8 mouse cellular contexts compared by ENCODE assay signal in genomic region chr6:113494258-113494788, GRCm38 (mm10). TPM values are rescaled to one million over a fixed set of nuclear protein-coding genes. Genes with fewer than 3 reads are reported as not detected.
DNase-seq lines count a peak whose midpoint lies in the region; ATAC-seq and TF ChIP-seq lines count a peak whose summit lies in the region.

No protein-coding gene starts in this region.

- DNase-seq in adrenal gland, postnatal 10 days, result peak; percentile 86
- DNase-seq in embryonic facial prominence, embryonic 11.5 days (ENCODE audit: low spot score), result peak; percentile 77
- DNase-seq in heart, adult 11 months, result peak; percentile 97
- peak; percentile 84 for DNase-seq in limb, embryonic 10.5 days (ENCODE audit: low spot score)
- peak; percentile 98 for DNase-seq in midbrain, embryonic 11.5 days (ENCODE audit: low spot score, missing footprints)
- peak; percentile 70 for DNase-seq in right cerebral cortex, postnatal 25 days
- DNase-seq in yolk sac, embryonic 10.5 days (ENCODE audit: low spot score), result peak; percentile 79

- H3K4me2 ChIP-seq in embryonic facial prominence, embryonic 11.5 days (ENCODE audit: low read depth, low read length), result peak overlapping the region; percentile 56
- H3K4me2 ChIP-seq in intestine, postnatal 0 days (replicated peaks; ENCODE audit: low read depth), result peak overlapping the region; percentile 70
- peak overlapping the region; percentile 48 for H3K4me2 ChIP-seq in midbrain, embryonic 11.5 days

- H3K9me3 ChIP-seq in embryonic facial prominence, embryonic 11.5 days (replicated peaks; ENCODE audit: control insufficient read depth, low read length), result no peaks in the 10 kb centered on the region
- H3K9me3 ChIP-seq in intestine, postnatal 0 days (ENCODE audit: control insufficient read depth), result no peaks in the 10 kb centered on the region
- H3K9me3 ChIP-seq in limb, embryonic 10.5 days (replicated peaks), result no peaks in the 10 kb centered on the region
- H3K9me3 ChIP-seq in midbrain, embryonic 11.5 days (ENCODE audit: control insufficient read depth, low read length), result no peaks in the 10 kb centered on the region

- TF ChIP-seq CTCF in intestine, postnatal 0 days (IDR thresholded peaks at IDR 0.05; ENCODE audit: low read depth), result peak; percentile 90

- ATAC-seq in embryonic facial prominence, embryonic 11.5 days (replicated peaks; ENCODE audit: insufficient number of reproducible peaks, low FRiP score, low TSS enrichment, low read depth), result peak; percentile 69
- ATAC-seq in intestine, postnatal 0 days, result peak; percentile 89
- ATAC-seq in midbrain, embryonic 11.5 days (ENCODE audit: low FRiP score), result peak; percentile 86

- no peak overlapping the region for H3K27ac ChIP-seq in embryonic facial prominence, embryonic 11.5 days (replicated peaks; ENCODE audit: low read depth, low read length)
- peak overlapping the region; percentile 22 for H3K27ac ChIP-seq in intestine, postnatal 0 days (ENCODE audit: low read depth, low read length)
- peak overlapping the region; percentile 74 for H3K27ac ChIP-seq in limb, embryonic 10.5 days
- no peak overlapping the region for H3K27ac ChIP-seq in midbrain, embryonic 11.5 days (ENCODE audit: low read depth, low read length)

- peak overlapping the region; percentile 37 for H3K4me3 ChIP-seq in embryonic facial prominence, embryonic 11.5 days (ENCODE audit: low read depth, low read length)
- peak overlapping the region; percentile 35 for H3K4me3 ChIP-seq in intestine, postnatal 0 days (ENCODE audit: low read depth, low read length)
- peak overlapping the region; percentile 52 for H3K4me3 ChIP-seq in limb, embryonic 10.5 days
- H3K4me3 ChIP-seq in midbrain, embryonic 11.5 days (ENCODE audit: low read depth, low read length), result peak overlapping the region; percentile 30; the same call in 1 of the 2 replicates

- 1% methylated on average over 53 of the region's 54 CpGs for WGBS in embryonic facial prominence, embryonic 11.5 days
- under 1% methylated on average over 51 of the region's 54 CpGs for WGBS in intestine, postnatal 0 days
- WGBS in limb, embryonic 10.5 days, result 1% methylated on average over 54 of the region's 54 CpGs
- WGBS in midbrain, embryonic 11.5 days, result 2% methylated on average over 49 of the region's 54 CpGs

- no peaks in the 10 kb centered on the region; the same call in 1 of the 2 replicates for H3K4me1 ChIP-seq in embryonic facial prominence, embryonic 11.5 days (ENCODE audit: control insufficient read depth, insufficient read depth, low read length)
- H3K4me1 ChIP-seq in intestine, postnatal 0 days (replicated peaks; ENCODE audit: control insufficient read depth, insufficient read depth, low read length), result 0 out of 2 replicates have a peak, but pooled peaks cover 6% of the 10 kb centered on the region
- H3K4me1 ChIP-seq in limb, embryonic 10.5 days, result peaks cover 20% of the 10 kb centered on the region
- peaks cover 9% of the 10 kb centered on the region for H3K4me1 ChIP-seq in midbrain, embryonic 11.5 days (ENCODE audit: control insufficient read depth, insufficient read depth, low read length)

- no peaks in the 10 kb centered on the region for H3K36me3 ChIP-seq in embryonic facial prominence, embryonic 11.5 days (replicated peaks; ENCODE audit: control insufficient read depth, insufficient read depth, low read depth, low read length)
- peaks cover 21% of the 10 kb centered on the region; the same call in 1 of the 2 replicates for H3K36me3 ChIP-seq in intestine, postnatal 0 days (ENCODE audit: control insufficient read depth, insufficient read depth)
- H3K36me3 ChIP-seq in limb, embryonic 10.5 days, result peaks cover 23% of the 10 kb centered on the region
- peaks cover 9% of the 10 kb centered on the region for H3K36me3 ChIP-seq in midbrain, embryonic 11.5 days (ENCODE audit: control insufficient read depth, insufficient read depth, low read length)

- H3K9ac ChIP-seq in embryonic facial prominence, embryonic 11.5 days (replicated peaks; ENCODE audit: low read length), result peak overlapping the region; percentile 44
- peak overlapping the region; percentile 40 for H3K9ac ChIP-seq in intestine, postnatal 0 days (ENCODE audit: low read depth, low read length)
- peak overlapping the region; percentile 51 for H3K9ac ChIP-seq in midbrain, embryonic 11.5 days (ENCODE audit: low read length)

- H3K27me3 ChIP-seq in embryonic facial prominence, embryonic 11.5 days (ENCODE audit: control insufficient read depth, insufficient read depth, low read length), result peaks cover 15% of the 10 kb centered on the region
- peaks cover 10% of the 10 kb centered on the region; the same call in 1 of the 2 replicates for H3K27me3 ChIP-seq in intestine, postnatal 0 days (replicated peaks; ENCODE audit: control insufficient read depth, insufficient read depth, low read length)
- peaks cover 70% of the 10 kb centered on the region for H3K27me3 ChIP-seq in limb, embryonic 10.5 days (ENCODE audit: low read depth, poor library complexity, severe bottlenecking)
- peaks cover 6% of the 10 kb centered on the region for H3K27me3 ChIP-seq in midbrain, embryonic 11.5 days (ENCODE audit: control insufficient read depth, insufficient read depth, low read length)

RNA-seq across cellular contexts. Expression of gene Prrt3, which starts 7.4 kb away (rescaled TPM):
- under 1 TPM; 0.30 to 0.55 TPM for total RNA-seq in adrenal gland, postnatal 10 days (2021)
- polyA plus RNA-seq in embryonic facial prominence, embryonic 11.5 days (2014; fragmentation: Nextera tagmentation; extraction: Ambion mirVana), result 0.90 and 1.3 TPM in 2 replicates
- 0.47 and 0.52 TPM in 2 replicates for polyA plus RNA-seq in intestine, postnatal 0 days (2015; fragmentation: Nextera tagmentation; extraction: Ambion mirVana)
- polyA plus RNA-seq in limb, embryonic 10.5 days (2016; fragmentation: Nextera tagmentation; extraction: Ambion mirVana), result 0.60 and 0.73 TPM in 2 replicates
- 0.97 and 1.1 TPM in 2 replicates for polyA plus RNA-seq in midbrain, embryonic 11.5 days (2014; fragmentation: Nextera tagmentation; extraction: Ambion mirVana)

RNA-seq across cellular contexts. Expression of gene Creld1, which starts 11.2 kb away (rescaled TPM):
- total RNA-seq in adrenal gland, postnatal 10 days (2021), result 10 to 100 TPM; 35.8 to 43.1 TPM
- polyA plus RNA-seq in embryonic facial prominence, embryonic 11.5 days (2014; fragmentation: Nextera tagmentation; extraction: Ambion mirVana), result 13.1 and 16.2 TPM in 2 replicates
- 8.5 and 9.7 TPM in 2 replicates for polyA plus RNA-seq in intestine, postnatal 0 days (2015; fragmentation: Nextera tagmentation; extraction: Ambion mirVana)
- polyA plus RNA-seq in limb, embryonic 10.5 days (2016; fragmentation: Nextera tagmentation; extraction: Ambion mirVana), result 16.2 and 17.4 TPM in 2 replicates
- 29.2 and 29.9 TPM in 2 replicates for polyA plus RNA-seq in midbrain, embryonic 11.5 days (2014; fragmentation: Nextera tagmentation; extraction: Ambion mirVana)

RNA-seq across cellular contexts. Expression of gene Il17rc, which starts 23.1 kb away (rescaled TPM):
- 10 to 100 TPM; 22.6 to 25.0 TPM for total RNA-seq in adrenal gland, postnatal 10 days (2021)
- 1.3 and 3.5 TPM in 2 replicates for polyA plus RNA-seq in embryonic facial prominence, embryonic 11.5 days (2014; fragmentation: Nextera tagmentation; extraction: Ambion mirVana)
- polyA plus RNA-seq in intestine, postnatal 0 days (2015; fragmentation: Nextera tagmentation; extraction: Ambion mirVana), result 16.5 and 17.4 TPM in 2 replicates
- polyA plus RNA-seq in limb, embryonic 10.5 days (2016; fragmentation: Nextera tagmentation; extraction: Ambion mirVana), result 3.4 and 4.0 TPM in 2 replicates
- polyA plus RNA-seq in midbrain, embryonic 11.5 days (2014; fragmentation: Nextera tagmentation; extraction: Ambion mirVana), result 2.7 and 3.1 TPM in 2 replicates

RNA-seq across cellular contexts. Expression of gene Il17re, which starts 36.0 kb away (rescaled TPM):
- total RNA-seq in adrenal gland, postnatal 10 days (2021), result 1 to 10 TPM; 1.1 to 1.5 TPM
- polyA plus RNA-seq in embryonic facial prominence, embryonic 11.5 days (2014; fragmentation: Nextera tagmentation; extraction: Ambion mirVana), result 1.2 and 2.3 TPM in 2 replicates
- polyA plus RNA-seq in intestine, postnatal 0 days (2015; fragmentation: Nextera tagmentation; extraction: Ambion mirVana), result 2.2 and 2.3 TPM in 2 replicates
- polyA plus RNA-seq in limb, embryonic 10.5 days (2016; fragmentation: Nextera tagmentation; extraction: Ambion mirVana), result 2.2 and 2.3 TPM in 2 replicates
- 0.19 and 0.40 TPM in 2 replicates for polyA plus RNA-seq in midbrain, embryonic 11.5 days (2014; fragmentation: Nextera tagmentation; extraction: Ambion mirVana)

RNA-seq across cellular contexts. Expression of gene Emc3, which starts 37.1 kb away (rescaled TPM):
- 10 to 100 TPM; 76.9 to 81.2 TPM for total RNA-seq in adrenal gland, postnatal 10 days (2021)
- 83.2 and 85.8 TPM in 2 replicates for polyA plus RNA-seq in embryonic facial prominence, embryonic 11.5 days (2014; fragmentation: Nextera tagmentation; extraction: Ambion mirVana)
- polyA plus RNA-seq in intestine, postnatal 0 days (2015; fragmentation: Nextera tagmentation; extraction: Ambion mirVana), result 77.2 and 77.9 TPM in 2 replicates
- 75.8 and 75.9 TPM in 2 replicates for polyA plus RNA-seq in limb, embryonic 10.5 days (2016; fragmentation: Nextera tagmentation; extraction: Ambion mirVana)
- 88.4 and 90.0 TPM in 2 replicates for polyA plus RNA-seq in midbrain, embryonic 11.5 days (2014; fragmentation: Nextera tagmentation; extraction: Ambion mirVana)

Comparison
In these comparisons a context has a peak if more than half of its experiments do, and no peak if none do; other contexts are left out.
1. H3K27ac ChIP-seq: peak in intestine, postnatal 0 days (single experiment) and limb, embryonic 10.5 days (single experiment); none in embryonic facial prominence, embryonic 11.5 days (single experiment) and midbrain, embryonic 11.5 days (single experiment).
2. Peak in every context shown above with its lines, with median percentiles within 50 percentile points of each other: DNase-seq, ATAC-seq, H3K4me2 ChIP-seq, H3K4me3 ChIP-seq and H3K9ac ChIP-seq.